Mouse (Mus musculus) neutrophil, adult 5-6 weeks (primary cell): ENCODE results near the gene Crabp1. TPM values are rescaled to one million over a fixed set of nuclear protein-coding genes. Genes with fewer than 3 reads are reported as not detected.

Experiments used
- ATAC-seq: fragments of 151-379, 151-347 bp; 2 replicates; pipeline ENCODE4 v1.8.0; 2017; ENCODE audit warnings: mild to moderate bottlenecking, moderate TSS enrichment; ENCODE audit not compliant: insufficient number of reproducible peaks, poor library complexity, low FRiP score, severe bottlenecking; ENCODE audit errors: extremely low read depth
- total RNA-seq: library from RNA; stranded (forward); fragments of 200-1000 nt; gene quantifications from 2 replicates; pipeline ENCODE4 v1.2.3, GENCODE M21; 2017

The Crabp1 gene
- total RNA-seq, 1 experiment from 2014 or later = not detected

DNA sequence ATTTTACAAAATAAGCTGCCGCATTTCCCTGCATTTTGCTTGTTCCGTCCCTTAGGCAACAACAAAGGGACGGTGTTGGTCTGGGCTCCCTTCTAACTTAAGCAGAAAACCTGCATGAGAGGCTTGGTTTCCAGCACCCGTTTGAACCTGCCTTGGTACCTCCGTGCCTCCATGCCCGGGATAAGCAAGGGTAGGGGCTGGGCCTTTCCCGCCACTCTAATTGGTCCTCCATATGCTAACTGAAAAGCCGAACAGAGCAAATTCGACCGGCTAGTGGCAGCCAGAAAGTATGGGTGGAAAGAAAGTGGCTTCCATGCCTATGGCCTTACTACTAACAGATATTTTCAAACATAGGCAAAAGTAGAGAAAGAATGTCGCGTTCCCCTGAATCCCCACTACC lies 457 bp upstream of the Crabp1 start:
- ATAC-seq = no peak

DNA sequence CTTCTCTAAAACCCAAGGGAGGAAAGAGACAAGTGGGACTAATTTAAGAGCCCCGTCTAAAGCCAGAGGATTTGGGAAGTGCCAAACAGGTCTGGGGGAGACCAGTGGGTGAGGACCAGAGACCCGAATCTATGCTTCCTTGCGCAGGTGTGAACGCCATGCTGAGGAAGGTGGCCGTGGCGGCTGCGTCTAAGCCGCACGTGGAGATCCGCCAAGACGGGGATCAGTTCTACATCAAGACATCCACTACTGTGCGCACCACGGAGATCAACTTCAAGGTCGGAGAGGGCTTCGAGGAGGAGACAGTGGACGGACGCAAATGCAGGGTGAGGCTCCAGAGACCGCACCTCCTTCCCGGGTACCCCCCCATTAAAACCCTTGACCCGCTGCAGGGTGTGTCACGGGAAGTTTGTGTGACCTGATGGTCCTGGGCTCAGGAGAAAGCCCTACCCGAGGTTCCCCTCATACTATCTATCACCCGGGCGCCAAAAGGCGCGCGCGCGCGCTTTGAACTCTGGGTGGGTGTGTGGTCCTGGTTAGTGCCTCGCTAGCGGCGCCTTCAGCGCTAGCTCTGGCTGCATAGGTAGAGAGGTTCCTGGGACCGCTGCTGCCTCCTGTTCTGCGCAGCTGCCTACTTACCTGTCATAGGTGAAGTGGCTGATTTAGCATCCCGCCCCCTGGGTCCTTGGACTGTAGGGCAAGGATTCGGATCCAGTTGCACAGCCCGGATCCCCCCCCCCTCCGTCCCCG lies 963 bp downstream of the Crabp1 start:
- no peak for ATAC-seq

DNA sequence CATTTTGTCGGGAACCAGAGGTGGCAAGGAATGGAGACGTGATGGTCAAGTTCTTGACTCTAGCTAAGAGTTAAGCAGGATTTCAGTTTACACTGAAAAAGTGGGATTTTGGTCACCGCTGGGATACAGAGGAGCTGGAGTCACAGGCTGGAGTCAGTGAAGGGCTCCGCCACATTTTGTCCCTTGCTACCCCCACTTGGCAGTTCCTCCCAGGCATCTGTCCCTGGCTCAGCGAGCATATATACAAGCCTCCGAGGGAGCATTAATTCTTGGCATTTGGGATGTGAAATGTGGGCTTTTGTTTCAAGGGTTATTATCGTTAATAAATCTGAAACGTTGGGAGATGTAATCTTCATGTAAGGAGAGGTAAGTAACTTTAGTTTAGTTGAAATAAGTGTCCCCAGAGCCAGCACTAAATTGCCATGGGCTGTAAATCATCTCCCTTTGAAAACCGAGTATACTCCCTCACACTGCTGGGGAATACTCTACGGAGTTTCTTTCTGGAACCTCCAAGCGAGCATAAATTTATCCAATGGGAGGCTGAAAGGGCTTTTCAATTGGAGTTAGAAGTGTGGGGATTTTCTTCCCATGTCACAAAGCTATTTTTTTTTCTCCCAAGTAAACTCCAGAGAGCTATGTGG lies 5.7 kb downstream of the Crabp1 start:
- ATAC-seq = no peak

DNA sequence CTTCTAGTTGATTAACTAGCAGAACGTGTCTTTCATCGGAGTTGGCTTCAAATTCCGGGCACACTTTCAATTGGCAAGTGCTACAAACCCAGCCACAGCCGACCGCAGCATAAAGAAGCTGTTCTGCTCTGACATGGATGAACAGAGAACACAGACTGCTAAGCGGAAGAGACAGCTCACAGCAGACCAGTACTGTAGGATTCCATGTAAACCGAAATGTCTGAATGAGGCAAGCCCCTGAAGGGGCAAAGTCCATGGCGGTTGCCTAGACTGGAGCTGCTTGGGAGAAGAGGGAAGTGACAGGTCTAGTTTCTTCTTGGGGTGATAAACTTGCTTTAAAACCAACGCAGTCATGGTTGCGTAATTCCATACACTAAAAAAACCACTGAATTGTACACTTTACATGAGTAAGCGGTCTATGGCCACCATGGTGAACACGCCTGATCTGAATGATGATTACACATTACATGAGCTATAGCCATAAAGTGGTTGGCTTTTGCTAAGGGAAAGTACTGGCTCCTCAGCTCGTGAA lies 12.0 kb downstream of the Crabp1 start:
- no peak for ATAC-seq

DNA sequence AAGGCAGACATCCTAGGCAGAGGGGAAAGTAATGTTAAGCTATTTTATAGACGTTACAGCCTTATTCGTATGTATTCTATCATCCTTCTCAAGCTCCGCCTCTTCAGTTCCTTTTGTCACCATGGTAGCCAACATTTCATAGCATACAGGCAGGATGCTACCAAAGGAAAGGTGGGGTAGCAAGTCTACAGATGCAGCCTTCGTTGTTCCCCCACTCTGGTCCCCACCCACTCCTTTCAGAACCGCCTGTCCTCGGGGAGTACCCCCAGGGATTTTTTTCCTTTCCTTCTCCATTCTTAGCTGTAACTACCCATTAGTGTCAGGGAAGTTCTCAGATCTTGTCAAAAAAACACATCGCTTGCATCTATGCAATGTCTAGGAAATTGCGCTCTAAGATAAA lies 14.7 kb downstream of the Crabp1 start:
- no peak for ATAC-seq

DNA sequence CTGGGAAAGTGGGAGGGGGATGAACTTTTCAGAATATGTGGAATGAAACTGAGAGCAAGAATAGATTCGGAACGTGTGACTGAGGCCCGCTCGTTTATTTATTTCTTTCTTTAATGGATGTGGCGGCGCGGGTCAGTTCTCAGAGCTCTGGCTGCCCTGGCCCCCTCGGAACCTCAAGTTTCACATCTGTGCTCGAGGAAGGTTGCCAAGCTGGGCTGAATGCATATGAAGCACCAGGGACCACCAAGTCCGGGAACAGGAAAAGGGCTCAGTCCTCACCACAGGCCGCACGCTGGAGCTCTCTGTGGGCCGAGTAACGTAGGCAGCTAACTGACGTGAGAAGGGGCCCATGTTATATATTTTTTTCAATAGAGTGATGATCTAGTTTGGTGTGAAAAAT lies 18.0 kb downstream of the Crabp1 start:
- ATAC-seq = no peak

DNA sequence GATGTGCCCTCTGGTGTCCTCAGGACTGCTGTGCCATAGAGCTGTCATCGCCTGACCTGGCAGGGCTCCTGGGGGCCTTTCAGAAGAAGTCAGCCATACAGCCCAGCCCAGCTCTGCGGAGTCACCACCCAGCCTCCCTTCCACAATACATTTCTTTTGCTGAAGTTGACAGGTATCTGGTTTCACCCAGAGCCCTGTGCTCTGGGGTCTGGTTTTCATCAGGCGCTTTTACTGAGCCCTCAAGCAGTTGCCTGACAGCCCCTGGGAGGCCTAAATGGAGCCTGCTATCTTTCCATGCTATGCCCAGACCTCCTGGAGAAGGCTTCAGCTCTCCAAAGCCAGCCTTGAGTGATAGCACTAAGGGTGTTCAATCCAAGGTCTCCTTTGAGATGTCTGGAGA lies 19.5 kb downstream of the Crabp1 start:
- ATAC-seq = no peak

DNA sequence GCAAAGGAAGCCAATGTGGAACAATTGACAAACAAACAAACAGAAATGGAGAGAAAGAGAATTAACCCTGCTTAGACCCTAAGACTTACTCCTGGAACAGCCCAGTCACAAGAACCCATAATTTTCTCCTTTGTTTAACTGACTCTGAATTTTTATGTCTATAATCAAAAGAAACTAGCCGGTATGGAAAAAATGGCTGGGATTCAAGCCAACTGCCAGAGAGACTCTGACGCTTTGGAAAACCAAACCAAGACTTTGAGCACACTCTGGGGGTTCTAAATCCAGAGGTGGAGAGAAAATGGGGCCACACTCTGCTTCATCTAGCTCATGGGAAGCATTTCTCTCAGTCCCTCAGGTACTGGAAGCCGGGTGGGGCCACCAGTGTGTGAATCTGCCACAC lies 20.7 kb downstream of the Crabp1 start:
- ATAC-seq = no peak

DNA sequence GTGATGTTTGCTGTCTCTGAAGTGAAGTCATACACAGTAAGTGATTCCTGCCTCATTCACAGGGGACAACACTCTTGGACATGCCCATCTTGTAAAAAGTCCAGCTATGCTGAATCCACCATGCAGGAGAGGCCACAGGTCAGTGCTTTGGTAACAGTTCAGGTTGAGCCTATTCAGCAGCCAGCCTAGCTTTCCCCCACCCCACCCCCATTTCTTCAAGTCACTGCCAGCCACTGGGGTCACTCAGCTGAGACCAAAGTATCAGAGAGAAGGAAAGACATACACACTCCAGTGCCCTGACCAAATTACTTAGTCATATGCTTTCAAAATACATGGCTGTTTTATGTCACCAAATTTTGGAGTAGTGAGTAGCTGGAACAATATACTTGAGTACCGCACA lies 21.5 kb downstream of the Crabp1 start:
- ATAC-seq = no peak

DNA sequence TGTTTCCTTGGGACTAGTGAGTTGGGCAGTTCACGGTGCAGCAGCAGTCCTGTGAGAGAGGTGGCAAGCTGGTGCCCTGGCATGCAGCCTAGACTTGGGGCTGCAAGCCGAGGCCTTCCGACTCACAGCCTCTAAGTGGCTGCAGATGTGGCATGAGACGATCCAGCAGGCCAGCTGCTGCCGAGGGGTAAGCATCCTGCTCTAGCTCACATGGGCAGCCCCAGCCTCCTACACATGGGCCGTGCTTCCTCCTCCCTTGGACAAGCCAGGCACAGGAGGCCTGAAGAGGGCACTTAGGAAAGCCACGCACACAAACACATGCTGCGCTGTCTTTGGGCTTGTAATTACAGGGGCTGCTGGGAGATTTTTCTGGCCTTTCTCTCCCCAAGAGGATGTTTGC lies 23.2 kb downstream of the Crabp1 start:
- ATAC-seq = no peak

DNA sequence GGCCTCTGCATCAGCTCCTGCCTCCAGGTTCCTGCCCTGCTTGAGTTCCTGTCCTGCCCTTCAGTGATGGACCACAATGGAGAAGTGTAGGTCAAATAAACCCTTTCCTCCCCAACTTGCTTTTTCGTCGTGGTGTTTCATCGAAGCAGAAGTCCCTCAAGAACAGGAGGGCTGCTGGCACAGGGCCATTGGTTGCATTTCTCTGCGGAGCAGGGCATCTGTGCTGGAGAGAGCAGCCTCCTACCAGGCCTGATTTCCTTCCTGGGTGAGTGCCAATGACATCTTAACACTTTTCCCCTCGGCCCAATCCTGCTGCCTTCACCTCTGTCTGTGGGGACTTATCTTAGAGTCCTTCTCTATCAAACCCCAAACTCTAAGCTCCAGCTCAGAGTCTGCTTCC lies 25.7 kb downstream of the Crabp1 start:
- no peak for ATAC-seq

DNA sequence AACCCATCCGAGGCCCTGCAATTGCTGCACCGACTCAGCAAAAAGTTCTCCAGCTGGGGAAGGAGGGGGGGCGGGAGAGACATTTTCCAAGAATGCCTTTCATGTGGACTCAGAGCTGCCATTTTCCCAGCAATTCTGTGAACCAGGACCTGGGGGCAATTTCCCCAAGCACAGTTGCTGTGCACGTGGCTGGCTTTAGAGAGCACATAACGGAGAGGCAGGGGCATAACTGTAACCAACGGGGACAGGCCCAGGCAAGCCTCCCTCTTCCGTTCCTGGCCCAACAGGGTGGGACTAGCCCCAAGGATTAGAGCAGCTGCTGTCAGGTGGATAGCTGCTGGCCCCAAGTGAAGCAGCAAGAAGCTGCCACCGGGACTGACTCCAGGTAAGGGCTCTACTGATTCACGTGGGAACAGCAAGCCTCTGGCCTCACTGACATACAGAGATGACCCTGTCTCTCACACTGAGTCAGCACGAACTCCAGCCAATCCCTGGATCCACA lies 37.0 kb downstream of the Crabp1 start:
- ATAC-seq = no peak

DNA sequence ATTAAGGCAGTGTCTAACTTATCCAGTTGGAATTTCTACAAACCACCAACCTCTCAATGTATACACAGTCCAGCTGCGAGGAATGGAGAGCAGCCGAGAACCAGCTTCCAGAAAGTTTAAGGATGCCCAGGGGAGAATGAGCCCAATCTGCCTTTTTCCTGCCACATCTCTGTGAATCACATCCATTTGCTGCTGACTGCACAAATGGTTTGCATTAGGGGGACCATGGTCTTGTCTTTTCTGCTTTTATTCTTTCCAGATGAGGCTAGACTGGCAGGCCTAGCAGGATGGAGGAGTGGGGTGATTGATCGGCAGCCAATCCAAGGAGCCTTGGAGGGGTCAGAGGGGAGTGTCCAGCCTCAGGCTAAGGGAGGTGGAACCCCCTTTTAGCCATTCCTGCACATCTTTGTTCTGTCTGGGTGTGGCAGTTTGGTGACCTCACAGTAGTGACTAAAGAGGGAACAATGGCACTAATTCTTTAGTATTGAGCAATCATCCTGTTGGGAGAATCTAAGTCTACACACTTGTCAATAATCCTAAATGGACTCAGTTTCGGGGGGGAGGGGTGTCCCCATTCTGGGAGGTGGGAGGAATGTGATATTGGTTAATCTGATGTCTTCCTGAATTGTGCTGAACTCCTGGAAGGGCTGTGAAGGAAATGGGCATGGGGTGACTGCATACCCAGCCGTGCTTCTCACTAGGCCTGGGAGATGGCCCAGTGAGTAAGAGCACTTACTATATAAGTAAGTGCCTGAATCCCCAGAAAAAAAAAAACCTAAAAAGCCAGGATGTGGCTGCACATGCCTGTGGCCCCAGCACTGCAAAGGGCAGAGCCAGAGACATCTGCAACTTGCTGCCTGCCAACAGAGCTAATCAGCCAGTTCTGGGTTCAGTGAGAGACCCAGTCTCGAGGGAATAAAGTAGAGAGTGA lies 38.5 kb downstream of the Crabp1 start:
- no peak for ATAC-seq

DNA sequence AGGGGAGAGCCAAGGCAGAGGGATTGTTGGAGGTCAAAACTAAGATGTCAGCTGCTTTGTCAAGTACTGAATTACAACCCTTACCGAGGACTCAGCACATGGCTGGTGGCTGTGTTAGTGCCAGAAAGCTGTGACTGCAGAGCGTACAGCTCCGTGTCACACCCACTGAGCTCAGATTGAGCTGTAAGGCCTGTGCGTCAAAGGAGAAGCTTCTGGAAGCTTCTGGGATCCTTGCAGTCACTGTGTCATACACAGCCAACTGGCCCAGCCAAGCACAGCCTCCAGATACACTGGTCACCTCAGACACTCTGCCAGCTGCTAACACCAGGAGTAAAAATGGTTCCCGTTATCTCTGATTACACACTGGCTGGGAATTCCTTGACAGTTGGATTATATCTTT lies 39.8 kb downstream of the Crabp1 start:
- no peak for ATAC-seq

DNA sequence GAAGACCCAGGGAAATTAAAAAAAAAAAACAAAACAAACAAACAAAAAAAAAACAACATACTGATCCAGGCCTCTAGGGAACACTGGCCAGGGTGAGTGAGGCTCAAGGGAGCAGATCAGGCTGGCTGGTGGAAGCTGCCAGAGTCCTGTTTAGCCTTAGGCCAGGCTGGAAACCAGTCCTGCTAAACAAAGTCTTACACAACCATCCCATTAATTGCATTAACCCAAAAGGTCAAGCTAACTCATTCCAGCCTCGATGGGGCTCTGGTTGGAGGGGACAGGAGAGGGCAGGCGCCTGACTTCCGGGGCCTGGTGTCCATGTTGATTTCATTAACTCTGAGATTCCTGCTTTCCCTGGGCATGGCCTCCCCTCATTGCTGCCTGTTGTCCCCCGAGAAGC lies 43.2 kb downstream of the Crabp1 start:
- no peak for ATAC-seq

DNA sequence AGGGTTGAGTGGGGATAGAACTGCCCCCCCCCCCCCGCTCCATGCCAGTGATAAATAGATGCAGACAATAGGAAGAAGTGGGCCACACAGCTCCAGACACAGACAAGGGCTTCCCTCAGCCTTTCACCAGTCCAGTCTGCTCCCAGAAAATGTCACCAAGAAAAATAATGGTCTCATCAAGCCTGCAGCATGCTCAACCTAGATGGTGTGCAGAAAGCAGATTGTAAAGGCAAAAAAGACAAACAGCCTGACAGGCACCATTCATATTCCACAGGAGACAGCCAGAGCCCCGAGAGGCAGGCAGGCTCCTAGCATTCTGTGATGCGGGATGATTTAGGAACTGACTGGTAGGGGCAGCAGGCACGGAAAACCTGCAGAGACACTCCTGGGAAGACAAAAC lies 45.4 kb downstream of the Crabp1 start:
- no peak for ATAC-seq

DNA sequence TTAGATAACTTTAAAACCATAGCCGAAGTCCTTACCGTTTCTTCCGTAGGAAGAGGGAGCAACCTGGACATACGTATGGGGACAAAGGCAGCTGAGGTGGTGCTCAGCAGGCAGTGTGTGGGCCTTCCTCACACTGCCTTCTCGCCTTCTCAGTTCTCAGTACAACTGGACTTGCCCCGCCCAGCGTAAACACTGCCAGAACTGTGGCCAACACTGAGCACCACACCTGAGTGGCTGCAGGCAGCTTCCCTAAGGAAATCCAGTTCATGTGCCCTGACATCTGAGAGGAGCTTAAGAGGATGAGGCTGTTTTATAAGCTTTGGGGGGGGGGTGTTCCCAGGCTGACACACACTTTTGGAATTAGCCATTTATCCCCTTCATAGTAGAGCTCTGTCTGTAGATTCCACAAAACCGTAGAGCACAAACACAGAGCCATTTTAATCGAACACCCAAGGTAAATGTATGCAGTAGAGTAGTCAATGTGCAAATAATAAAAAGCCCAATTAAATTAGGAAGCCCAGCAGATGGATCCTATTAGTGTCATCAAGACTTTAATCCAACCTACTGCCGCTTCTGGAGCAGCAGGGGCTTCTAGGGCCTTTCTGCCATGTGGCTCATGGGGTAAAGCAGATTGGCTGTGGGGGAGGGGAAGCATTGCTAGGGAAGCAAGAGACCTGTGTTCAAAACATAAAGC lies 52.1 kb downstream of the Crabp1 start:
- no peak for ATAC-seq

DNA sequence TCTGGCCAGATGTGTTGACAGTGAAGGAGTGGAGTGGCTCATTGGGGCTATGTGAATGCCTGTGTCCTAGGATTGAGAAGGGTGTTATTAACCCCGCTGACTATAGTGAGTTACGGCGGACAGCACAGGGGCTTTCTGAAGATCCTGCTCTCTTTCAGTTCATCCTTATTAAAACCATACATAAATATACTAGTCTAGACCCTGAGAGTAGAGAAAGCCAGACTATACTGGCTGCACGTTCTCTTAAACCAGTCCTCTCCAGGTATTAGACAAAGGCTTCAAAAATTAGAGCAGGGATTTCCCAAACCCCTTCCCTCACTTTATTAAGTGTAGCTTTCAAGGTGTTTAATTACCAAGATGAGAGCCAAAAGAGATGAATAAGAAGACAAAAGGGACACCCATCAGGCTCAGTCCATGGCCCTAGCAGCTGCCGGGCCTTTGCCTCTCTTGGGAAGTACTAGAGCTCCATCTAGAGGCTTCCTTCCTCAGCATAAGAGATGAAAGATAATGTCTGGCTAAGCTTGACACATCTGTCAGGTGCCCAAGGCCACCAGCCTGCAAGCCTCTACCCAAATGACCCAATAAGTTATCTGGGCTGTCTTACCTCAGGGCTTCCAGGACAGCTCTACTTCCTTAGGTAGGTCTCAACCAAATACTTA lies 57.0 kb downstream of the Crabp1 start:
- no peak for ATAC-seq
